In the genomic region with DNA sequence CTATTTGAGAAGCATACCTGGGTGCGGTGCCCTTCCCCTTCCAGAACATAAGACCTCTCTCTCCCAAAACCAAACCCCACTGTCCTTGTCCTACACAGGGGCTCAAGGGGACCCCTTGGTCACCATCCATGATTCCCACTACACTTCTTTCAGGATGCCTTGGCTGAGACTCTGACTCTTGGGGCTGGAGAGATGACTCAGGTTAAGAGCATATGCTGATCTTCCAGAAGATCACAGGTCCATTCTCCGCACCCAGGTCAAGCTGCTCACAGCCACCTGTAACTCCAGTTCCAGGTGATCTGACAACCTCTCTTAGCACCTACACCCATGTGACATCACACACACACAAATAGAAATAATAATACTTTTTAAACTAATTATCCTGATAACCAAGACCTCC, we compare ENCODE assay signal across 8 mouse cellular contexts. TPM values are rescaled to one million over a fixed set of nuclear protein-coding genes. Genes with fewer than 3 reads are reported as not detected.
DNase-seq lines count a peak whose midpoint lies in the region; ATAC-seq and TF ChIP-seq lines count a peak whose summit lies in the region.
"Had no signal": no experiment of that assay in that cellular context is flagged by ENCODE, and none has a peak within 500 bp of the region (broad histone marks: within the 10 kb centered on the region; RNA-seq: fewer than 3 reads in every experiment).

No protein-coding gene starts in this region.

- H3K4me3 ChIP-seq in lung, embryonic 14.5 days (ENCODE audit: low read depth, low read length) = peak overlapping the region; percentile 76
- H3K4me3 ChIP-seq in forebrain, embryonic 12.5 days (replicated peaks) = peak overlapping the region; percentile 53
- peak overlapping the region; percentile 70 for H3K4me3 ChIP-seq in limb, embryonic 14.5 days (replicated peaks; ENCODE audit: low read length)
- peak overlapping the region; percentile 73 for H3K4me3 ChIP-seq in stomach, embryonic 15.5 days (replicated peaks)

- no peak for TF ChIP-seq POLR2A in limb, embryonic 14.5 days (IDR thresholded peaks at IDR 0.05; ENCODE audit: borderline replicate concordance, extremely low read depth, insufficient read depth, insufficient read length)

- no peaks in the 10 kb centered on the region for H3K27me3 ChIP-seq in lung, embryonic 14.5 days (ENCODE audit: insufficient read depth, low read length)
- H3K27me3 ChIP-seq in forebrain, embryonic 12.5 days = peaks cover 32% of the 10 kb centered on the region
- H3K27me3 ChIP-seq in limb, embryonic 14.5 days (ENCODE audit: control insufficient read depth, insufficient read depth, low read length) = no peaks in the 10 kb centered on the region
- no peaks in the 10 kb centered on the region for H3K27me3 ChIP-seq in stomach, embryonic 15.5 days (replicated peaks)

- no peaks in the 10 kb centered on the region for H3K9me3 ChIP-seq in lung, embryonic 14.5 days (ENCODE audit: low read depth, low read length)
- H3K9me3 ChIP-seq in forebrain, embryonic 12.5 days = no peaks in the 10 kb centered on the region
- H3K9me3 ChIP-seq in limb, embryonic 14.5 days (ENCODE audit: control insufficient read depth, low read length) = no peaks in the 10 kb centered on the region
- no peaks in the 10 kb centered on the region for H3K9me3 ChIP-seq in stomach, embryonic 15.5 days

- DNase-seq in lung, embryonic 14.5 days = no peak
- DNase-seq in lung, postnatal 25 days (ENCODE audit: low spot score) = no peak
- DNase-seq in limb, embryonic 14.5 days (ENCODE audit: low spot score) = no peak
- no peak for DNase-seq in adrenal gland, postnatal 10 days
- DNase-seq in spleen, postnatal 10 days (ENCODE audit: low spot score in 2 of 2) = no peak

- no peak for TF ChIP-seq CTCF in lung, embryonic 14.5 days (IDR thresholded peaks at IDR 0.05; ENCODE audit: low read depth)

- WGBS in lung, embryonic 14.5 days = 13% methylated on average over 2 of the region's 2 CpGs
- 40% methylated on average over 2 of the region's 2 CpGs for WGBS in forebrain, embryonic 12.5 days
- 21% methylated on average over 2 of the region's 2 CpGs for WGBS in limb, embryonic 14.5 days
- 12% methylated on average over 2 of the region's 2 CpGs for WGBS in stomach, embryonic 15.5 days

- no peaks in the 10 kb centered on the region for H3K36me3 ChIP-seq in lung, embryonic 14.5 days (ENCODE audit: insufficient read depth)
- H3K36me3 ChIP-seq in forebrain, embryonic 12.5 days (replicated peaks) = no peaks in the 10 kb centered on the region
- no peaks in the 10 kb centered on the region for H3K36me3 ChIP-seq in limb, embryonic 14.5 days (ENCODE audit: control insufficient read depth, insufficient read depth, low read length)
- no peaks in the 10 kb centered on the region for H3K36me3 ChIP-seq in stomach, embryonic 15.5 days

- peak overlapping the region; percentile 90 for H3K9ac ChIP-seq in lung, embryonic 14.5 days
- H3K9ac ChIP-seq in forebrain, embryonic 12.5 days = peak overlapping the region; percentile 85
- H3K9ac ChIP-seq in limb, embryonic 14.5 days (ENCODE audit: low read depth, low read length, severe bottlenecking) = peak overlapping the region; percentile 90
- peak overlapping the region; percentile 88; the same call in 1 of the 2 replicates for H3K9ac ChIP-seq in stomach, embryonic 15.5 days

- peak overlapping the region; percentile 92 for H3K4me2 ChIP-seq in lung, embryonic 14.5 days
- peak overlapping the region; percentile 83 for H3K4me2 ChIP-seq in forebrain, embryonic 12.5 days
- peak overlapping the region; percentile 62 for H3K4me2 ChIP-seq in limb, embryonic 14.5 days (replicated peaks; ENCODE audit: low read depth, low read length, severe bottlenecking)
- H3K4me2 ChIP-seq in stomach, embryonic 15.5 days = peak overlapping the region; percentile 94

- ATAC-seq in lung, embryonic 14.5 days (ENCODE audit: insufficient read depth) = peak; percentile 9; the same call in 1 of the 2 replicates
- ATAC-seq in forebrain, embryonic 12.5 days (ENCODE audit: low FRiP score) = peak; percentile 24; the same call in 1 of the 2 replicates
- ATAC-seq in limb, embryonic 14.5 days (ENCODE audit: low FRiP score, low read depth) = 0 out of 2 replicates have a peak, but pooled peaks have one; percentile 3
- no peak for ATAC-seq in stomach, embryonic 15.5 days (ENCODE audit: insufficient read depth, low FRiP score, low read depth)

- peak overlapping the region; percentile 87; the same call in 1 of the 2 replicates for H3K27ac ChIP-seq in lung, embryonic 14.5 days (ENCODE audit: low read depth)
- H3K27ac ChIP-seq in forebrain, embryonic 12.5 days = peak overlapping the region; percentile 57; the same call in 1 of the 2 replicates
- H3K27ac ChIP-seq in limb, embryonic 14.5 days (replicated peaks; ENCODE audit: low read depth, low read length) = no peak overlapping the region
- peak overlapping the region; percentile 88 for H3K27ac ChIP-seq in stomach, embryonic 15.5 days

- H3K4me1 ChIP-seq in lung, embryonic 14.5 days (ENCODE audit: insufficient read depth) = peaks cover 21% of the 10 kb centered on the region
- peaks cover 28% of the 10 kb centered on the region for H3K4me1 ChIP-seq in forebrain, embryonic 12.5 days
- peaks cover 25% of the 10 kb centered on the region for H3K4me1 ChIP-seq in limb, embryonic 14.5 days (ENCODE audit: control insufficient read depth, insufficient read depth, low read length)
- peaks cover 40% of the 10 kb centered on the region for H3K4me1 ChIP-seq in stomach, embryonic 15.5 days

RNA-seq across cellular contexts. Expression of a gene that starts 16.1 kb away (rescaled TPM):
- polyA plus RNA-seq in lung, embryonic 14.5 days (2014; fragmentation: Nextera tagmentation; extraction: Ambion mirVana) = 34.2 and 36.8 TPM in 2 replicates
- polyA plus RNA-seq in forebrain, embryonic 12.5 days (2016; fragmentation: Nextera tagmentation; extraction: Ambion mirVana) = 15.1 and 17.5 TPM in 2 replicates
- polyA plus RNA-seq in limb, embryonic 14.5 days (2012; rRNA removed) = 60.4 and 70.7 TPM in 2 replicates
- 51.3 and 52.4 TPM in 2 replicates for polyA plus RNA-seq in limb, embryonic 14.5 days (2014; fragmentation: Nextera tagmentation; extraction: Ambion mirVana)
- 34.4 and 36.5 TPM in 2 replicates for polyA plus RNA-seq in stomach, embryonic 15.5 days (2015; fragmentation: Nextera tagmentation; extraction: Ambion mirVana)
- total RNA-seq in adrenal gland, postnatal 10 days (2021) = 10 to 100 TPM; 30.1 to 34.0 TPM

RNA-seq across cellular contexts. Expression of a gene that starts 26.1 kb away (rescaled TPM):
- not detected in 2 replicates for polyA plus RNA-seq in lung, embryonic 14.5 days (2014; fragmentation: Nextera tagmentation; extraction: Ambion mirVana)
- polyA plus RNA-seq in forebrain, embryonic 12.5 days (2016; fragmentation: Nextera tagmentation; extraction: Ambion mirVana) = not detected in 2 replicates
- not detected in 2 replicates for polyA plus RNA-seq in limb, embryonic 14.5 days (2012; rRNA removed)
- not detected in 2 replicates for polyA plus RNA-seq in limb, embryonic 14.5 days (2014; fragmentation: Nextera tagmentation; extraction: Ambion mirVana)
- not detected in 2 replicates for polyA plus RNA-seq in stomach, embryonic 15.5 days (2015; fragmentation: Nextera tagmentation; extraction: Ambion mirVana)
- total RNA-seq in adrenal gland, postnatal 10 days (2021) = under 1 TPM; 0.18 to 0.58 TPM
- total RNA-seq: hematopoietic stem cell, adult 5-6 weeks had no signal

RNA-seq across cellular contexts. Expression of a gene that starts 43.6 kb away (rescaled TPM):
- 1.5 and 1.9 TPM in 2 replicates for polyA plus RNA-seq in lung, embryonic 14.5 days (2014; fragmentation: Nextera tagmentation; extraction: Ambion mirVana)
- polyA plus RNA-seq in forebrain, embryonic 12.5 days (2016; fragmentation: Nextera tagmentation; extraction: Ambion mirVana) = 2.7 and 3.2 TPM in 2 replicates
- 2.1 and 3.0 TPM in 2 replicates for polyA plus RNA-seq in limb, embryonic 14.5 days (2012; rRNA removed)
- 1.5 and 1.9 TPM in 2 replicates for polyA plus RNA-seq in limb, embryonic 14.5 days (2014; fragmentation: Nextera tagmentation; extraction: Ambion mirVana)
- 0.90 and 1.6 TPM in 2 replicates for polyA plus RNA-seq in stomach, embryonic 15.5 days (2015; fragmentation: Nextera tagmentation; extraction: Ambion mirVana)
- total RNA-seq in adrenal gland, postnatal 10 days (2021) = 1 to 10 TPM; 2.6 to 3.0 TPM

RNA-seq across cellular contexts. Expression of a gene that starts 55.0 kb away (rescaled TPM):
- 0.95 and 1.1 TPM in 2 replicates for polyA plus RNA-seq in lung, embryonic 14.5 days (2014; fragmentation: Nextera tagmentation; extraction: Ambion mirVana)
- polyA plus RNA-seq in forebrain, embryonic 12.5 days (2016; fragmentation: Nextera tagmentation; extraction: Ambion mirVana) = 0.28 and 0.51 TPM in 2 replicates
- 5.5 TPM in 2 replicates for polyA plus RNA-seq in limb, embryonic 14.5 days (2012; rRNA removed)
- 2.8 and 3.2 TPM in 2 replicates for polyA plus RNA-seq in limb, embryonic 14.5 days (2014; fragmentation: Nextera tagmentation; extraction: Ambion mirVana)
- polyA plus RNA-seq in stomach, embryonic 15.5 days (2015; fragmentation: Nextera tagmentation; extraction: Ambion mirVana) = 1.9 and 3.4 TPM in 2 replicates
- total RNA-seq in adrenal gland, postnatal 10 days (2021) = 1 to 10 TPM; 2.4 to 3.0 TPM
